Mouse (Mus musculus) left cerebral cortex, adult 2 months (tissue): ENCODE results near the gene Mib2. TPM values are rescaled to one million over a fixed set of nuclear protein-coding genes. Genes with fewer than 3 reads are reported as not detected.

ENCODE experiments used
- DNase-seq, 2 experiments: peaks; one replicate each; pipeline ENCODE4 v3.0.0; 2021 to 2022; ENCODE audit warnings: low spot score in 2 of 2, mixed read lengths in 1 of 2; ENCODE audit errors: extremely low spot score in 1 of 2
- H3K27ac ChIP-seq: fragments of 200-600 bp; 2 replicates; pipeline ENCODE4 v1.8.1; 2022
- H3K4me3 ChIP-seq: fragments of 200-600 bp; 2 replicates; pipeline ENCODE4 v1.8.1; 2022
- CTCF ChIP-seq: fragments of 200-600 bp; IDR thresholded peaks from 2 replicates; pipeline ENCODE4 v1.8.1; 2022; ENCODE audit warnings: antibody characterized with exemption, mild to moderate bottlenecking, moderate library complexity
- intact Hi-C: fragments of 180-260 bp; cut with DNase I; formaldehyde crosslinking; loops from one replicate; pipeline ENCODE4 v1.15.1; 2025
- total RNA-seq, 2 experiments: library from RNA; stranded (reverse); gene quantifications; 2 replicates each; pipeline ENCODE4 v1.2.3; 2021

Mib2 gene
- total RNA-seq, 2 experiments from 2014 or later = 133 to 140 TPM

DNA sequence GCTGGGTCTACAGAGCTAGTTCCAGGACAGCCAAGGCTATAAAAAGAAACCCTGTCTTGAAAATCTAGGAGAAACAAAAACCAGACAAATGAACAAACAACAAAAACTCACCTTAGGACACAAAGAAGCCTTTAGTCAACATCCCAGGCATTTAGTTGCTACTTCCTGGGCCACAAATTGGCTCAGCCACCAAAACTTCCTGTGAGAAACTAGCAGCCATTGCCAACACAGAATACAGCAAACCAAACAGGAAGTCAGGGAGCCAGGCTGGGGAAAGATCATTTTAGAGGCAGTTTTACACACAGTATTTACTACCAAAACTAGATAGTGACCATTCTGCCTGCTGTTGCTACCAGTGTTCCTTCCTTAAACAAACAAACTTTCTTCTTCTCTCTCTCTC, 2.1 kb downstream of the Mib2 start:
- Histone ChIP-seq H3K27ac (no peak overlapping the region), H3K4me3 (no peak overlapping the region)
- intact Hi-C loops = loop anchor here (5.0 kb wide), 1 partner anchor 35 kb away; the partner anchor contains the start of gene Ssu72
- no peak for DNase-seq
- TF ChIP-seq CTCF = no peak

DNA sequence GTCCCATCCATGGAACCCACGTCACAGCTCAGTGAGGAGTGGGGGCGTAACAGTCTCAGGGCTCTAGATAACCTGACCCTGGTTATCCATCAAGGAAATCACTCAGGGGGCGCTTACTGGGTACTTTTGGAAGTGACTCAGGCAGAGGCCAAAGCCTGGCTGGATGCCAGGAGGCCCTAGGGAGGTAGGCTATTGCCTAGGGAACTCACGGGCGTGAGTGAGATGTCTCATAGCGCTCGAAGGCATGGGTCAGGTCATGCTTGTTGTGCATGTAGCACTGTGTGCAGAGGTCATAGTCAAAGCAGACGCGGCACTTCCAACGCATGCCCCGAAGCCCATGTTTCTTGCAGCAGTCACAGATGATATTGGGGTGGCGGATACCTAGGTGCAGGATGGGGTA, 8.4 kb downstream of the Mib2 start:
- H3K4me3 ChIP-seq = no peak overlapping the region
- no peak for DNase-seq
- no peak overlapping the region for H3K27ac ChIP-seq
- intact Hi-C loops = loop anchor here (5.0 kb wide), 1 partner anchor 33 kb away; no protein-coding TSS in a partner anchor
- no peak for TF ChIP-seq CTCF

DNA sequence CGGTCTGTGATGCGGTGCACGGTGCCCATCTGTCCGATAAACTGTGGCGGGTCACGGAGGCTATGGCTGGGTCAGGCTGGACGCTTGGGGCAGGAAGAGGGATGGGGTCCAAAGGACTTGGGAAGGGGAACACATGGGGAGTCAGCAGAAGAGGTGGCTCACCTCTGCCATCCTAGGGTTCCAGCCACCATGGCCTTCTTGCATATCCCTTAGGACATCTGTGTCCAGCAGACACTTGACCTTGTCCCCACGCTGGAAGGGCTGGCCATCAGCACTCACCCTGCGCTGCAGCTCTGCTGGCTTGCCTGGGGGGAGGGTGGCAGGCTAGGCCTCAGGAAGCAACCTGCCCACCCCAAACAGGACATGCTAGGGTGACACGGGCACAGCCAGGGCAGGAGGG, 10.0 kb downstream of the Mib2 start:
- TF ChIP-seq CTCF = no peak
- no peak for DNase-seq
- no peak overlapping the region for H3K4me3 ChIP-seq
- no peak overlapping the region for H3K27ac ChIP-seq
- intact Hi-C loops = no loop called here

DNA sequence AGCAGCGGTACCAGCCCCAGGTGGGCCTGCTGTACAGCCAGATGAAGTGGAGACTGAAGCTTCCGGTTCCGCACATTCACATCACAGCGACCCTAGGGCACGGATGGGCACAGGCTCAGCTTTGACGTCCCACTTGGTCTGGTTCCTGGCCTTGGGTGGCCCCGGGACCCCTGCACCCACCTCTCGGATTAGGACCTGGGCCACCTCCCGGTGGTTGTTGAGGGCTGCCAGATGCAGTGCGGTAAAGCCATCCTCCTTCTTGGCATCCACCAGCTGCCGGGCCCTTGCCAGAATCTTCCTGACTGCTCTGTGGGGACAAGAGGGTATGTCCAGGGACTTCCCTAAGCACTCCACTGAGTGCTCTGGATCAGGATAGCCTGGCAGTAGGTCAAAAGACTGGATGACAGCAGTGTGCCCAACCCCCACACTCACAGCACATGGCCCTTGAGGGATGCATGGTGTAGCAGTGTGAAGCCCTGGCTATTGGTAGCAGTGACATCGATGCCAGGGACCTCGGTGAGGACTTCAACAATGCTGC, 12.7 kb downstream of the Mib2 start:
- Histone ChIP-seq H3K27ac (no peak overlapping the region), H3K4me3 (no peak overlapping the region)
- intact Hi-C loops = no loop called here
- no peak for TF ChIP-seq CTCF
- no peak for DNase-seq

DNA sequence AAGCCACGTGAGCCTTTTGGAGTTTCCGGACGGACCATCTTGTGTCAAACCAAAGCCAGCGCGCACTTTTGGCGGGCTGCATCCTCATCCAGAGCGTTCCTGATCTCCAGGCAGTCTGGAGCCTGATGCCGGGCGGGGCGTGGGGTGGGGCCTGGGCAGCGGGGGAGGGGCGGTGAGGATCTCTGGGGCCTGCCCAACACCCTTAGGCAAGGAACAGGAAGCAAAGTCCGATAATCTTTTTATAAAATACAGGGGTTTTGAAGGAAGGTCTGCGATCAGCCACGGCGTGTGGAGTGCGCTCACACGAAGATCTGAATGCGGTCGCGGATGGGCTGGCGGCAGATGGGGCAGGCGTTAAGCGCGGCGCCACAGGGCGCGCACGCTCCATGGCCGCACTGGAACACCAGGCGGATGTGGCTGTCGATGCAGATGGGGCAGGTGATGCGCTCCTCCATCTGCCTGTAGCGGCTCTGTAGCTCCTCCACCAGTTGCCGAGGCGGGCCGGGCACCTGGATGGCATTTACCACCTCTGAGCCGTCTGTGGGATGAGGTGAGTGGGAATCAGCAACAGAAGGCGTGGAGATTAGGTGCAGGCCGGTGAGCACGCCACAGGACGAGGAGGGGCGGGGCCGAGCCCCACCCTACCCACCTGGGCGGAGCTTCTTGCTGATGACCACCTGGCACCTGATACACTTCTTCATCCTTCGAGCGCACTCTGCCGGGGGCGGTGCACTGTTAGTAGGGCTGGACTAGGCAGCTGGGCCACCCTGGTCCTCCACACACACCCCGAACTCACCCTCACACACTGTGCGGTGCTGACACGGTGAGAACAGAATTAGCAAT, 14.3 kb downstream of the Mib2 start:
- DNase-seq = no peak
- no peak for TF ChIP-seq CTCF
- H3K27ac ChIP-seq = no peak overlapping the region
- intact Hi-C loops = loop anchor here (5.0 kb wide), 1 partner anchor 98 kb away; no protein-coding TSS in a partner anchor
- no peak overlapping the region for H3K4me3 ChIP-seq

DNA sequence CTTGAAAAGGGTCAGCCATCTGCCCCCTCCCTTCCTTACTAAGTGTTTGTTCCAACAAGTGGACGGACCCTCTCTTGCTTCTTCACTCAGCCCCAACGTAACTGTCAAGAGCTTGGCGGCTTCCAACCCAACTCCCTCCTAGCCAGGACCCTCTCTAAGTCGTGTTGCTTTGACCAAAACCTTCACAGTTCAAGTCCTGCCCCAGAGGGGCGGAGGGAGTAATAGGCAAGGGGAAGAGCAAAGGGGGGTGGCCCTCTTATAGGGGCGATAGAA, 14.9 kb downstream of the Mib2 start:
- DNase-seq = no peak
- no peak for TF ChIP-seq CTCF
- Histone ChIP-seq H3K27ac (no peak overlapping the region), H3K4me3 (no peak overlapping the region)
- intact Hi-C loops = loop anchor here (5.0 kb wide), 1 partner anchor 98 kb away; no protein-coding TSS in a partner anchor

DNA sequence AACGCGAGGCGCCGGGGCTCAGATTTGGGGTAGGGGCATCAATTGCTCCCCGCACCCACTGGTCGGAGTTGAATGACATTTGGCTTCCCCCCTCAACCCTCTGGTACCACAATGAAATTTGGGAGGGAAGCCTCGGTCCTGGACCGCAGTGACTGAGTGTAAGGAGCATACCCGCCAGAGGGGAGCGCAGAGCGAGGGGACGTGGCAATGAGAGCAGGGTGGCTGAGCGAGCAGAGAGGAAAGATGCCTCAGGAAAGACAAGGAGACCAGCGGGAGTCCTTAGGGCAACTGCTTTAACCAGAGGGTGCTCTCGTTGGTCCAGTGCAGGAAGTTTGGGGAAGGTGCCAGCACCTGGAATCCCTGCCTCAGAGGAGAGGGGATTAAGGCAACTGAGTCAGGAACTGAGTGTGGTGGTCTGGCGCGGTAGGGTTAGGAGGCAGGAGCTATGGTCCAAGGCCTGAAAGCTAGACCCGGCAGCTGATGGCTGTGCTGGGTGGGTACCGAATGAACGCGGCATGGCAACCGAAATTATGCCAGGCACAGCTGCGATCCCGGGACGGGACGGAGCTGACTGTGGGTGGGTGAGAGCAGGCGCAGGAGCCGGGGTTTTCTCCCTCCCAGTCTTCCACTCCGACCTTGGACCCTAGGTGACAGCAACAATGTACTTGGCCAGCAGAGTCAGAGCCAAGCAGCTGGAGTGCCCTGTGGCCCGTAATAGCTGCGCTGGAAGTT, 15.4 kb downstream of the Mib2 start:
- Histone ChIP-seq H3K27ac (no peak overlapping the region), H3K4me3 (peak overlapping the region; percentile 38)
- intact Hi-C loops = loop anchor here (5.0 kb wide), 1 partner anchor 99 kb away; no protein-coding TSS in a partner anchor
- DNase-seq = no peak
- no peak for TF ChIP-seq CTCF

DNA sequence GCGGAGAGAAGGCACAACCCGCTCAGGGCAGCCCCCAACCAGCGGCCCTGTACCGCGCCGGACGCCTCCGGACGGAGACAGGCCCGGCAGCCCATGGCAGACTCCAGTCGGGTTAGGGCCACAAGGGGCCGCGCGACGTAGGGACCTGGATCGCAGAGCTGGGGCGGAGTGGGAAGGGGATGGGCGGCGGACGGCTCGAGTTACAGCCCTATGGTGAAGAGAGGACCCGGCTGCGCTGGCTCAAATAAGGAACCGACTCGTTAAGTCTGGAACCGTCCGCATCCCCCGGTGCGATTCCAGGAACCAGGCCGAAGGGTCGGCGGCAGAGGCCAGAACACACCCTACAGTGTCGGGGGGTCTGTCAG, 15.9 kb downstream of the Mib2 start, which contains the start of gene Mmp23:
Gene Mmp23 (minus strand): TSS at position 299 of the 365 bp plus-strand sequence.
- DNase-seq = peak in 1 of 2 experiments; percentile 29
- Histone ChIP-seq H3K27ac (no peak within 1 kb of the TSS), H3K4me3 (peak within 1 kb of the TSS; percentile 38)
- TF ChIP-seq CTCF = no peak
- intact Hi-C loops = loop anchor here (5.0 kb wide), 1 partner anchor 99 kb away; no protein-coding TSS in a partner anchor

DNA sequence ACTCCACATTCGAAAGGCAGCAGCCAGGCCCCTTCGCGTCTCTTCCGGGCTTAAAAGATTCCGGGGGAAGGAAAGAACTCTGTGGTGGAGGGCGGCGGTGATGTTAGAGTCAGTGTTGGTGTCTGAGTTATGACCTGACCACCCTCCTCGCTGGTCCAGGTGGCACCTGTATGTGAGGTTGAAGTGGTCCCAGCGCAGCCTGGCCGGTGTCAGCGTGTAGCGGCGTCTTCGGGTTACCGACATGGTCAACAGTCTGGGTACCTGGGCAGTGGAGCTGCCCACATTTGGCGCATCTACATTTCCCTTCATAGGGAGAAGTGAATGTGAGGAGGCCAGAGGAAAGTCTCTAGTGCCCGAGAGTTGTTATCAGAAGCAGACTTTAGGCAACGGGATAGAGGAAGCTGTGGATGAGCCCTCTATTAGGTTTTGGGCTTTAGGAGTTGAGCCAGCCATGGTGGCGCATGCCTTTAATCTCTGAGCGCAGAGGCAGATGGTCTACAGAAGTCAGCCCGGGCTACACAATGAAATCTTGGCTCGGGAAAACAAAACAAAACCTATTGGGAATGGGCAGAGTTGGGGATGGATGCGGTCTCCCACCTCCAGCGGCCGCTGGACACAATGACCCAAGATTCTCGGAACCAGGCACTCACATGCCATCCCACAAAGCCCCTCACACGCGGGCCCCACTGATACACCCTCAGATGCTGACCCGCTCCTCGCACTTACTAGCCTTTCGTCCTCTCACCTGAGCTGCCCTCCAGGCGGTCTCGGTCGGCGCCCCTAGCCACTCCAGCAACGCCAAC, 16.5 kb downstream of the Mib2 start:
- H3K27ac ChIP-seq = no peak overlapping the region
- no peak for TF ChIP-seq CTCF
- intact Hi-C loops = loop anchor here (5.0 kb wide), 1 partner anchor 100 kb away; no protein-coding TSS in a partner anchor
- peak overlapping the region; percentile 38 for H3K4me3 ChIP-seq
- no peak for DNase-seq

DNA sequence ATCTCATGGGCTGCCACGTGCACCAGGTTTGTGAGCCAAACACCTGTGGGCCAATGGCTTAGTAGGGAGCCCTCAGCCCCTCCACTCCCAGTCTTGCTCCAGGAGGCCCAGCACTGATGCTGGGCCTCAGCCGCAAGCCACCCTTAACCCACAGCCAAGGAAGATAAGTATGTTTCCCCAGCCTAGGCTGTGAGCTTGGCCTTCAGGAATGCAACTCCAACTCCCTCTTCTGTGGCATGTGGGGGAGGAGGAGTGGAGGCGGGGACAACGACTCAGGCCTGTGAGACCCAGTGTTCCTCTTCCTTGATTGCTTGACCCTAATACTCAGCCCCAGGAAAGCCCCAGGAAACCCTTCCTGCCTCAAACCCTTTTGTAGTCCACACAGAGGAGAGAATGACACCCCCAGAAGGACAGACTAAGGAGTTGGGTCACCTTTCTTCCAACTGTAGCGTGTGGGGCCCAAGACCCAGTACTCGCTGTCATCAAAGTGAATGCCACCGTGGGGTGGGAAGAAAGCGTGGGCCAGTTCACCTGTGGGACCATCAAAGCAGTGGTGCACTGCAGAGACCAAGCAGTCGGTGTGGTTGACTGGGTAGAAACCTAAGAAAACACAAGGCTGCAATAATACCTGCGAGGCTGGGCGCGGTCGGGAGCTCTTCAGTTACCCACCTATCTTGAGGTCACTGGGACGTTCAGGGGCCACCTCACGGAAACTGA, 17.3 kb downstream of the Mib2 start:
- intact Hi-C loops = loop anchor here (5.0 kb wide), 1 partner anchor 101 kb away; no protein-coding TSS in a partner anchor
- no peak for TF ChIP-seq CTCF
- no peak for DNase-seq
- H3K4me3 ChIP-seq = no peak overlapping the region
- H3K27ac ChIP-seq = no peak overlapping the region

DNA sequence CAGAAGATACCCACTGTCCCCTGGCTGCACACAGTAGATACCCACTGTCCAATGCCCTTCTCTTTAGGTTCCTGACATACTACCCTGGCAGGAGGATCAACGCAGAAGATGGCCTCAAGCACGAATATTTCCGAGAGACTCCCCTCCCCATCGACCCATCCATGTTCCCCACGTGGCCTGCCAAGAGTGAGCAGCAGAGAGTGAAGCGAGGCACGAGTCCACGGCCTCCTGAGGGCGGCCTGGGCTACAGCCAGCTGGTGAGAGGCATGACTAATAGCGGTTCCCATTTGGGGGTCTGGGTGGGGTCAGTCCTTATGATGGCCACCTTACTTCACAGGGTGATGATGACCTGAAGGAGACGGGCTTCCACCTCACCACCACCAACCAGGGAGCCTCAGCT, 19.6 kb downstream of the Mib2 start:
- no peak for TF ChIP-seq CTCF
- Histone ChIP-seq H3K4me3 (no peak overlapping the region), H3K27ac (no peak overlapping the region)
- intact Hi-C loops = no loop called here
- no peak for DNase-seq
